8 mouse cellular contexts compared by ENCODE assay signal in the genomic region with DNA sequence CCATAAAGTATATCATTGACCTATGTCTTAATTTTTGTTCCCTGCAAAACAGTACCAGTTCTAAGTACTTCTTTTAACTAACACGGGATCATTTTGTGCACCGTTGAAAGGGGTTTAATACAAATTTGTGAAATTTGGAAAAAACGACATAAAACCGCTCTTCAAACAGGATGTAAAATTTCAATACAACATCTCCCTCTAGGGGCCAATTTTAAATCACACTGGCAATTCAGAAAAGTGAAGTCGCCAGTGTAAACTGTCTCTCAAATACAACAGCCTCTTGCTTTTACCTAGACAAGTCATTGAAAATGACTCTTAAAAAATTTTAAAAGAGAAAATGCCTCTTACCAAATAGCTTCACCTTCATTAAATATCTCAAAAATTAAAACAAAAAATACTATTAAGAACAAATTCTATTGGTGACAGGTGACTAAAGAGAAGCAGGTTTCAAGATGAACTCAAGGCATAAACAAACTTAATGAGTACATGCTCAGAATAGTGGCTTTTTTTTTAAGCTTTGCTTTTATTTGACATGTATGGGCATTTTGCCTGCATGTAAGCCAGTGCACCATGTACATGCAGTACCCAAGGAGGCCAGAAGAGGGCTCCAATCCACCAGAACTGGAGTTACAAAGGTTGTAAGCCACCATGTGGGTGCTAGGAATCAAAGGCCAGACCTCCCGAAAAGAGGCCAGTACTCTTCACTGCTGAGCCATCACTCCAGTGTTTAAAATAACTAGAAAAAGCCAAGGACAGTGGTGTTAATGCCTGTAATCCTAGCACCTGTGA. TPM values are rescaled to one million over a fixed set of nuclear protein-coding genes. Genes with fewer than 3 reads are reported as not detected.
DNase-seq lines count a peak whose midpoint lies in the region; ATAC-seq and TF ChIP-seq lines count a peak whose summit lies in the region.

No protein-coding gene starts in this region.

- no peaks in the 10 kb centered on the region for H3K27me3 ChIP-seq in intestine, embryonic 16.5 days (replicated peaks; ENCODE audit: control insufficient read depth, insufficient read depth, low read length)

- WGBS in lung, adult 2 months, result 16% methylated on average over 6 of the region's 6 CpGs
- 28% methylated on average over 6 of the region's 6 CpGs for WGBS in intestine, embryonic 16.5 days

- H3K27ac ChIP-seq in intestine, embryonic 16.5 days (ENCODE audit: low read length), result no peak overlapping the region

- DNase-seq in cerebellum, postnatal 14 days, result peak; percentile 68 to 78
- no peak for DNase-seq in cerebellum, adult 11 months
- DNase-seq in lung, adult 2 months, result peak; percentile 49
- no peak for DNase-seq in lung, adult 18-20 months
- DNase-seq in embryo, embryonic 11 days, result peak; percentile 70
- DNase-seq in lung, postnatal 25 days (ENCODE audit: low spot score), result peak; percentile 67
- DNase-seq in frontal cortex, postnatal 10 days (ENCODE audit: low spot score in 2 of 2), result no peak

- TF ChIP-seq CTCF in lung, adult 2 months (IDR thresholded peaks at IDR 0.05; ENCODE audit: insufficient read depth, low read length), result peak; percentile 37

- 0 out of 2 replicates have a peak, but pooled peaks cover 6% of the 10 kb centered on the region for H3K9me3 ChIP-seq in intestine, embryonic 16.5 days (ENCODE audit: control insufficient read depth, low read length)

- peaks cover 6% of the 10 kb centered on the region for H3K4me1 ChIP-seq in lung, adult 2 months (ENCODE audit: control insufficient read depth, insufficient read depth, low read length)
- H3K4me1 ChIP-seq in intestine, embryonic 16.5 days (ENCODE audit: control insufficient read depth, insufficient read depth, low read length), result peaks cover 20% of the 10 kb centered on the region

- TF ChIP-seq POLR2A in lung, adult 2 months (IDR thresholded peaks at IDR 0.05; ENCODE audit: borderline replicate concordance, extremely low read depth, low read depth, low read length), result no peak

- no peak overlapping the region for H3K9ac ChIP-seq in intestine, embryonic 16.5 days (ENCODE audit: low read depth, low read length)

- H3K4me3 ChIP-seq in lung, adult 2 months (replicated peaks; ENCODE audit: extremely low read depth, low read depth, low read length), result no peak overlapping the region
- H3K4me3 ChIP-seq in intestine, embryonic 16.5 days (ENCODE audit: low read length), result no peak overlapping the region

- no peak for ATAC-seq in intestine, embryonic 16.5 days

- H3K36me3 ChIP-seq in intestine, embryonic 16.5 days (ENCODE audit: control insufficient read depth, insufficient read depth, low read length), result peaks cover 6% of the 10 kb centered on the region; the same call in 1 of the 2 replicates

- no peak overlapping the region for H3K4me2 ChIP-seq in intestine, embryonic 16.5 days (ENCODE audit: low read depth, low read length)

RNA-seq across cellular contexts. Expression of gene Vgll4, which starts 43.2 kb away (rescaled TPM):
- polyA plus RNA-seq in lung, adult 2 months (2012; rRNA removed), result 80.8 and 81.7 TPM in 2 replicates
- 66.1 and 75.7 TPM in 2 replicates for polyA plus RNA-seq in intestine, embryonic 16.5 days (2015; fragmentation: Nextera tagmentation; extraction: Ambion mirVana)

Comparison
In these comparisons a context has a peak if more than half of its experiments do, and no peak if none do; other contexts are left out.
1. DNase-seq: peak in cerebellum, postnatal 14 days (2 of 2), lung, adult 2 months (single experiment), embryo, embryonic 11 days (single experiment) and lung, postnatal 25 days (single experiment); none in cerebellum, adult 11 months (single experiment), lung, adult 18-20 months (0 of 2) and frontal cortex, postnatal 10 days (0 of 2).